Mouse (Mus musculus) activated CD4-positive, CD25-positive, alpha-beta regulatory T cell (primary cell): ENCODE data around the gene Senp8. TPM values are rescaled to one million over a fixed set of nuclear protein-coding genes. Genes with fewer than 3 reads are reported as not detected.

Experiments used
- polyA plus RNA-seq, 2 experiments: library from polyadenylated mRNA; unstranded; fragments of 100-300 nt; shearing (Covaris generic); gene quantifications; one replicate each; pipeline ENCODE4 v1.2.1; 2017

Senp8 gene
- polyA plus RNA-seq = 1 to 10 TPM; 3.0 to 5.2 TPM

DNA sequence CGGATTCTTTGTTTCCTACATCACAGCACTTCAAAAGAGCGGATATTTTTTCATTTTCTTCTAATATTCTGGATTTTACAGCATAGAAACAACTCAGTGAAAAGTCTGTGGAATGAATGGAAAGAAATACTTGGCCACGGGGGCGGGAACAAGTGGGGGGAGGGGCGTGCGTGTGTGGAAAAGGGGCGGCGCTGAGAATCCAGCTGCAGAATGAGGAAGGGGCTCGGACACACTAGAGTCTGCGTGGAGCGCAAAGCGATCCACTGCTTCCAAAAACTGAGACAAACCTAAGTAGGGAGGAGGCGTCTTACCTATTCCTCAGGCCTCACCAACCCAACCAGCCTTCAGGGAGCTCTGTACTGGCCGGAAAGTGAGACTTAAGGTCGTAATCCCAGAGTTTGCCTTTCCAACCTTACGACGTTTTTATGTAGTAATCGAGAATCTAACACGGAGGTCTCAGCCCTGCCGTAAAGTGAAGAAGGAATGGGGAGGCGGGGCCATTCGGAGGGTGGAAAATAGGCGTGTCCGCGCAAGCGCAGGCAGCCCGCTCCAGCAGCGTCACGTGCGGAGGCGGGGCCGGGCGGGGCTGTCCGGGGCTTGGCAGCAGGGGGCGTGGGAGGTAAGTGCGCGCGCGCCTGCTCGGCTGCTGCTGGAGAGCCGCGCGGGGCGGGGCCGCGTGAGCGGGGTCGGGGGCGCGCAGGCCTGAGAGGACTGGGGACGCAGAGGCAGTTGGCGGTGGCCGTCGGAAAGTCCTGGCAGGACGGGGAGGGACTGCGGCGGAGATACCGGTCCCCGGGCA lies at the start of gene Senp8, which contains the start of gene Myo9a:
Gene Senp8 (minus strand): TSS at position 444 of the 799 bp plus-strand sequence.
Gene Myo9a (plus strand): TSS at position 630 of the 799 bp plus-strand sequence.

Other genes with a start within 250 kb of the Senp8 start
- 10 to 100 TPM; 45.2 to 45.8 TPM for gene Hexa, start 211.2 kb downstream of the Senp8 start, polyA plus RNA-seq
- gene Tmem202, start 210.9 kb downstream of the Senp8 start, polyA plus RNA-seq = 1 to 10 TPM in 1 of 2 experiments, under 1 TPM in 1; 0.24 to 1.1 TPM
- not detected for gene Celf6, start 172.8 kb downstream of the Senp8 start, polyA plus RNA-seq
- 10 to 100 TPM; 39.1 to 54.7 TPM for gene Parp6, start 133.4 kb downstream of the Senp8 start, polyA plus RNA-seq
- 100 to 1,000 TPM; 785 to 986 TPM for gene Pkm, start 94.3 kb downstream of the Senp8 start, polyA plus RNA-seq
- under 1 TPM in 1 of 2 experiments, not detected in 1; 0.39 TPM for gene Gramd2, start 70.6 kb downstream of the Senp8 start, polyA plus RNA-seq
- 10 to 100 TPM; 17.1 to 19.4 TPM for gene Myo9a, start 186 bp upstream of the Senp8 start, polyA plus RNA-seq
- not detected for gene Nr2e3, start 209.9 kb upstream of the Senp8 start, polyA plus RNA-seq